Mouse (Mus musculus) C2C12 (cell line): ENCODE data around the gene Snrnp35.

Source experiments
- CEBPB ChIP-seq: IDR thresholded peaks from one replicate; pipeline ENCODE4 v1.6.1; 2011; ENCODE audit warnings: low read depth, mild to moderate bottlenecking, control low read depth, moderate library complexity
- CTCF ChIP-seq: IDR thresholded peaks from one replicate; pipeline ENCODE4 v1.5.1; 2011; ENCODE audit not compliant: control insufficient read depth, insufficient read depth, insufficient read length
- MAX ChIP-seq: IDR thresholded peaks from one replicate; pipeline ENCODE4 v1.6.1; 2011; ENCODE audit warnings: mild to moderate bottlenecking, control low read depth
- USF1 ChIP-seq: IDR thresholded peaks from one replicate; pipeline ENCODE4 v1.6.1; 2011; ENCODE audit warnings: low read depth, mild to moderate bottlenecking, control low read depth, moderate library complexity

- TF ChIP-seq CTCF (no peak), CEBPB (no peak), USF1 (no peak), MAX (no peak)
Measured at GRCm38 (mm10) chr5:124493455-124493854, 10.5 kb downstream of the Snrnp35 start.
